Mouse (Mus musculus): Measurements from ENCODE around the gene Gkn1. TPM values are rescaled to one million over a fixed set of nuclear protein-coding genes. Genes with fewer than 3 reads are reported as not detected.

Gkn1 gene
- total RNA-seq, 2 experiments from 2014 or later: 0.30 TPM; not detected in 1

DNA sequence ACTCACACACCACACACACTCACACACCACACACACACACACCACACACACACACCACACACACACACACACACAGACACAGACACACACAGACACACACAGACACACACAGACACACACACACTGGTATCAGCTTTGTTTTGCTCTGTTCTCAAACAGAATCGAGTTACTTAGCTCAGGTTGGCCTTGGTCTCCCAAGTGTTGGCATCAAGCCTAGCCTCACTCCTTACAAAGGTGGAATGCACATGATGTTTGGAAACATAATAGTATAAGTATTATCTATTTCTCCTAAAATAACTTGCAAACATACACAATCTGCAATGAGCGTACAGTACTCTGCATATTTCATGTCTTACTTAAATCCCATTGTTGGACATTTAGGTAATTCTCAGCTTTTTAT lies 18.4 kb downstream of the Gkn1 start:
- intact Hi-C loops (cut with DNase I): loop anchor here (5.0 kb wide), 1 partner anchor 75 kb away; no protein-coding TSS in a partner anchor
- DNase-seq (ENCODE audit: low spot score in 2 of 2): no peak

DNA sequence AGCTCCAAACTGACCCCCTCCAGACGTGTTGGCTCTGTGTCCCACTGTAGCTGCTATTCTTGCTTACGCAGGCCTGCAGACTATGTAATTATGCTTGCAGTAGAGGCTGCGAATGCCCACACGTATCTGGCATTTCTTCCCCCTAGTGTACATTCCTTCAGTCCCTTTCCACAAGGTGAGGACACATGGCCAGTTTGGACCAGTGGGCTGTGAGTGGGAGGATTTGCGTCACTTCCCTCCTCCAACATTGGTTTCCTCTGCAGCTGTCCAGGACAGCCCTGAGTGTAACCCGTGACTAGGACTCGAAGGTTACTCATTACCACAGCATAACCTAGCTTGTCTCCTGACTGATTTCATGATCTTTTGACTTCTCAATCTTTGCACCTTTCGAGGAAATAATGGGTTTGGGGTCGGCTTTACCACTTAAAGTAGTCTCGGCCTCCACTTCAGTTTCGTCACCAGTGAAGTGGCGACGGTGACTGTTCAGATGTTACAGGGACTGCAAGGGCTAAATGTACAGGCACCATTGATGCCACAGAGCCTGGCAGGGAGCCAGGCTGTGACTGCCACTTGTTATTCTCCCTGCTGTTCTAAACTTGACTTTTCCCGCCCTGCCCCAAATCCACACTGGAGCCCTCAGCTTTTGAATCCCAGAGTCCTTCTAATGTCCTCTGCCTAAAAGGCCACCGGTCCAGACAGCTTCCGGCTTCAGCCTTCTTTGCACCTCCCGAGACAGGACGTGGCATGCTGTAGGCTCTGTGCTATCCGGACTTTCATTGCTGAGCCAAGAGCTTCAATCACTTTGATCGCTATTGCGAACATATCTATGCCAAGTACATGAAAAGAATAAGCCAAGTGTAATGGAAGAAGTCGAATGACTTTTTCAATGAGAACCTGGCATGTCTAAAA lies 22.2 kb downstream of the Gkn1 start:
- intact Hi-C loops (cut with DNase I): no loop called here
- peak in 1 of 2 experiments; percentile 64 for DNase-seq (ENCODE audit: low spot score in 2 of 2)

DNA sequence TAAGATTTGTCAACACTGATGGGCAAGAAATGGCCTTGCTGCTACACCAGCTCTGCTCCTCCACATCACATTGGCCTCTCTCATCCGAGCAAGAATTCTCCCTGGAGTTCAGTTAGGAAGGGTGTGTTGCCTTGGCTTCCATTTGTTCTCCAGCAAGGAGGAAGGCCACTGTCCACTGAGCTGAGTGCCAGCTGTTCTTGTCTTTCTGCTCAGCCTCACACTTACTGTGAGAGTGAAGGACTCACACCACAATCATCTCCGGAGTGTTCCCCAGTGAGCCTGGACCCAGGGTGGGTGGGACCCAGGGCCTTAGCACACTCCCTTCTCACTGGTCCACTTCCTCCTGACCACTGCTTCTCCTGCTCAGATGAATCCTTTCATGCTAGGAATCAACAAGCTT lies 23.8 kb downstream of the Gkn1 start:
- intact Hi-C loops (cut with DNase I): no loop called here
- no peak for DNase-seq (ENCODE audit: low spot score in 2 of 2)

DNA sequence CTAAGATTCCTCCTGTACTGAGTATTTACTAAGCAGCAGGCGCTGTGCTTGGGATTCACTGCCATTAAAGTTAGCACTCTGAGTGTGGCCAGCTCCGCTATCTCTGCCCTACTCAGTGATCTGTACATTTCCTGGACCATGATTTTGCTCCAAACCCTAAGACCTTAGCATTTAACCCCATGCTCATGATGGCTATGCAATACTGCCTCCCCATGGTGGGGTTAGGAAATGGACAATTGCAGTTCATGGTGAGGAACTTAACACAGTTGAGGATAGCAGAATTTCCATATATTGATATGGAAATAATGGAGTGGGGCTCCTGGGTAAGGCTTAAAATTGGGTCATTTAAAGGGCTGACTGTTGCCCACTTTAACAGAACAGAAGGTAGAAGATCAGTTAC lies 27.4 kb downstream of the Gkn1 start:
- intact Hi-C loops (cut with DNase I): loop anchor here (1.0 kb wide), 1 partner anchor 222 kb away; no protein-coding TSS in a partner anchor
- no peak for DNase-seq (ENCODE audit: low spot score in 2 of 2)

DNA sequence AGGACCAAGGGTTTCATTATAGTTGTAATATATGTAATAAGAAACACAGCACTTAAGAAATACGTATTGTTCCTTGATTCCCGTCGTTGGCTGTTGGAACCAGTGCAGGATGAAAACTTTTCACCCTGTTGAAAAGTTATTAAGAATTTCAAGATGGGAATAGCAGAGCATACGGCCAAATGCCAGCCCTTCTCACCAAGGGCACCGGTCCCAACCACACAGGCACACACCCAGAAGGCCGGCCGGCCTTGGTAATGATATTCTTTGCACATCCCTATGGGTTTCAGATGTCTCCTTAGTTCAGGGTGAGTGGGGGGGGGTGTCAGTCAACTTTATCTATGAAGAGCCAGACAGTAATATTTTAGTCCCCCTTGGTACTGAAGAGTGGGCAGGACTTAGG lies 32.1 kb downstream of the Gkn1 start:
- intact Hi-C loops (cut with DNase I): no loop called here
- no peak for DNase-seq (ENCODE audit: low spot score in 2 of 2)

DNA sequence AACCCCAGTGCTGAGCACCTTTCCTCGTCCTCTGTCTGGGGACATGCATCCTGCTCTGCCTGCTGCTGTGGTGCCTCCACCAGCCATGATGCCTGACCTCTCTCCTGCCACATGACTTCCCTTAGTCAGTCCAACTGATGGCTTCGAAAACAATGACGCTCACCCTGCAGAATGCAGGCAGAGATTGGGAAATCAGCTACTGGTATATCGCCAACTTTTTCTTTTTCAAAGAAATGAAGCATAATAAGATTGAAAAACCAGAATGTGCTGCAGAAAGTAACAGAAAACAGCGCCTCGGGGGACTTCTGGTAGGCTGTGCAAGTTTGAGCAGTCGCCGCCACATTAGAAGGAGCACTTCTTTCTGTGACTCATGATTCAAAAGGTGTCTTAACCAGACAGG lies 33.8 kb downstream of the Gkn1 start:
- intact Hi-C loops (cut with DNase I): no loop called here
- DNase-seq (ENCODE audit: low spot score in 2 of 2): no peak

DNA sequence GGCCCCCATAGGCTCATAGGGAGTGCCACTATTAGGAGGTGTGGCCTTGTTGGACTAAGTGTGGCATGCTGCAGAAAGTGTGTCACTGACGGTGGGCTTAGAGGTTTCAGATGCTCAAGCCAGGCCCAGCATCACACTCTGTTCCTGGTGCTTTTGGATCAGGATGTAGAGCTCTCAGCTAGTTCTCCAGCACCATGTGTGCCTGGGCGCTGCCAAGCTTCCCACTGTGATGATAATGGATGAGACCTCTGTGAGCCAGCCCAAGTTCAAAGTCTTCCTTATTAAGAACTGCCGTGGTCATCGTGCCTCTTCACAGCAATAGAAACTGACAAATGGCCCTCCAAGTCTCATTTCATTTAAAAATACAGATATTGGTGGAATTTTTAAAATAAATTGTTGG lies 38.0 kb downstream of the Gkn1 start:
- intact Hi-C loops (cut with DNase I): no loop called here
- DNase-seq (ENCODE audit: low spot score in 2 of 2): no peak

DNA sequence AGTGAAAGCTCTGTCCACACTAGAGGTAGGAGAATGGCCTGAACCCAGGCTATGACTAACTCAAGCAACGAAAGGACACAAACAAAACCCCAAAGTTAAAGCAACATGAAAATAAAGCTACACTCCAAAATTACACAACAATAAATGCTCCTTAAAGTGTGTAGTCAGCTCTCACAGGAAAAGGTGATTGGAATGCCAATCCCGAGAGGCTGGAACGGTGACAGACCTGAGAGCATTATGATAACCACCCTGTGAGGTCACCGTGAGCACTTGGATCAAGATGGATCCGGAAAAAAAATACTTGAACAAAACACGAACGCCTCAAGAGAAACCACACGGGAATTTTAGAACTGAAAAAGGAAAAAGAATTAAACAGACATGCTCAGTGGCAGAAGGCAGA lies 46.3 kb downstream of the Gkn1 start:
- DNase-seq (ENCODE audit: low spot score in 2 of 2): no peak
- intact Hi-C loops (cut with DNase I): no loop called here

DNA sequence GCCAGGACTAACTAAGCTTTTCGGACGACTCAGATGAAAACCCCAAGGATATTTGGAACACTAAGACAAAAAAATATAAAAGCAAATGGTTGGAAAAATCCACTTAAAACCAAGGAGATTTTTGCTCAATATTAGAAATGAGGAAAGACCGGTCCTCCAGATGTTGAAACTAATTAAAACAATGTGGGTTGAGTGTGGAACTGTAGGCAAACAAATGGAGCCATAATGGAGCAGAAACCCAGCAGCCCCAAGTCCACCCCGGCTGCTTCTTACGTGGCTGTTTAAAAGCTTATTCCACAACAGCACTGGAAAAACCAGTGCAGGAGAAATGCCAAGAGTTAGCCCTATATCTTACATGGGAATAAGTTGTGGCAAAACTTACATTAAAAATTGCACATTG lies 48.0 kb downstream of the Gkn1 start:
- intact Hi-C loops (cut with DNase I): no loop called here

DNA sequence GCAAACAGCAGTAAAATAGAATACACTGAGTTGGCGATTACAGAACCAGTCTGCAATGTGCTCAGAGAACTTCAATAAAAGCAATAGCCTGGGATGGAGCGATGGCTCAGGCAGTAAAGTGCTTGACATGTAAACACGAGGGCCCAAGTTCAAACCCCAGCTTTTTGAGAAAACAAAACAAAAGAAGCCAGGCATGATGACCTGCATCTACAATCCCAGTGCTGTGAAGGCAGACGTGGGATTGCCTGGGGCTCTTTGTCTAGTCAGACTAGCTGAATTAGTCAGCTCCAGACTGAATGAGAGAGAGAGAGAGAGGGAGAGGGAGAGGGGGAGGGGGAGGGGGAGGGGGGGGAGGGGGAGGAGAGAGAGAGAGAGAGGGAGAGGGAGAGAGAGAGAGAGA lies 48.8 kb downstream of the Gkn1 start:
- DNase-seq (ENCODE audit: low spot score in 2 of 2): no peak
- intact Hi-C loops (cut with DNase I): no loop called here

More for the DNA sequence above, 48.0 kb downstream of the Gkn1 start:
- no peak for DNase-seq (ENCODE audit: low spot score in 2 of 2)

Other genes with a start within 250 kb of the Gkn1 start
- gene D6Ertd527e, start 246.2 kb downstream of the Gkn1 start, total RNA-seq (2021): not detected
- gene Antxr1, start 15.1 kb downstream of the Gkn1 start, total RNA-seq (2021): 10 to 100 TPM; 13.5 to 14.7 TPM
- not detected for gene Gkn2, start 22.4 kb upstream of the Gkn1 start, total RNA-seq (2021)
- gene Gkn3, start 38.0 kb upstream of the Gkn1 start, total RNA-seq (2021): 1 to 10 TPM; 3.2 to 3.9 TPM
- gene Bmp10, start 78.1 kb upstream of the Gkn1 start, total RNA-seq (2021): not detected
- 10 to 100 TPM in 1 of 2 experiments, 1 to 10 TPM in 1; 7.3 to 10.7 TPM for gene Arhgap25, start 182.3 kb upstream of the Gkn1 start, total RNA-seq (2021)
- under 1 TPM; 0.16 to 0.23 TPM for gene Prokr1, start 239.8 kb upstream of the Gkn1 start, total RNA-seq (2021)